Mouse (Mus musculus): ENCODE measurements around the gene Nob1.

DNA sequence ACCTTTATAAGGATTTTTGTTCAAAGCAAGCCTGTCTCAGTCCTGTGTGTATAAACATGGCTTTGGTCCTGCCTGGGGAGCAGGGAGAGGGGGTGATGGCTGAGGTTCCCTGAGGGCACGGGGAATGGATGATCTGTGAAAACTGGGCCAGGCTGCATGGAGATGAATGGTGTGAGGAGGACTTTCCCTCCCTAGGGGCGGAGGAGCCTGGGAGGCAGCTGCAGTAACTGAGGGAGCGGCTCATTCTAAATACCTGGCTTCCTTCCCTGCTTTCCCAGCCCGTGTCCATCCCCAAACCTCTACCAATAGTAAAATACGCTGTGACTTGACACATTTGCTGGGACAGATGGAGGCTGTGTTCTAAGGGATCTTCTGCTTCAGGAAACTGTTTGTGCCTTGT is 45.5 kb upstream of the Nob1 start:
- TF ChIP-seq CTCF (IDR thresholded peaks at IDR 0.05; ENCODE audit: low read depth) (no peak), EP300 (IDR thresholded peaks at IDR 0.05; ENCODE audit: low read depth) (no peak)
